Mouse (Mus musculus) left cerebral cortex, adult 2 months (tissue): ENCODE data around the gene Txk. TPM values are rescaled to one million over a fixed set of nuclear protein-coding genes. Genes with fewer than 3 reads are reported as not detected.

Experiments used
- DNase-seq, 2 experiments: peaks; one replicate each; pipeline ENCODE4 v3.0.0; 2021 to 2022; ENCODE audit warnings: low spot score in 2 of 2, mixed read lengths in 1 of 2; ENCODE audit errors: extremely low spot score in 1 of 2
- H3K27ac ChIP-seq: fragments of 200-600 bp; 2 replicates; pipeline ENCODE4 v1.8.1; 2022
- H3K4me3 ChIP-seq: fragments of 200-600 bp; 2 replicates; pipeline ENCODE4 v1.8.1; 2022
- CTCF ChIP-seq: fragments of 200-600 bp; IDR thresholded peaks from 2 replicates; pipeline ENCODE4 v1.8.1; 2022; ENCODE audit warnings: antibody characterized with exemption, mild to moderate bottlenecking, moderate library complexity
- intact Hi-C: fragments of 180-260 bp; cut with DNase I; formaldehyde crosslinking; loops from one replicate; pipeline ENCODE4 v1.15.1; 2025
- total RNA-seq, 2 experiments: library from RNA; stranded (reverse); gene quantifications; 2 replicates each; pipeline ENCODE4 v1.2.3; 2021

Gene Txk
- total RNA-seq, 2 experiments from 2014 or later = 0.26 to 0.66 TPM

DNA sequence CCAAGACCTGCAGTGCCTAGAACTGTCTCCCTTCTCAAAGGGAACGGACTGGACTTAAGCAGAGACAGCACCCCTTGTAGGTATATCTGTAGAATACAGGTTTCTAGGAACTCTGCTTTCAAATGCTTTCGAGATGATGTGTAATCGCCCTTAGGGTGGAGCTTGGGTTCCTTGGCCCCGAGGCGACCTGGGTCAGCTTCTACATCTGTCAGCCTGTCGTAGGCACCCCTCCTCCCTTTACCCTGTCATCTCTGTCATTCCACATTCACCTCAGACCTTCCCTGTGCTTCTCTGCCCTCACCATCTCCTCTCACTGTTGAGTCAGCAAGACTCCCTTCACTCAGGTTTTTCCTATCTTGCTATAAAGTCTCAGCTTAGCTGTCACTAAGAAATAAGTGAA, 17.3 kb upstream of the Txk start:
- Histone ChIP-seq H3K4me3 (no peak overlapping the region), H3K27ac (no peak overlapping the region)
- TF ChIP-seq CTCF = no peak
- no peak for DNase-seq
- intact Hi-C loops = no loop called here

DNA sequence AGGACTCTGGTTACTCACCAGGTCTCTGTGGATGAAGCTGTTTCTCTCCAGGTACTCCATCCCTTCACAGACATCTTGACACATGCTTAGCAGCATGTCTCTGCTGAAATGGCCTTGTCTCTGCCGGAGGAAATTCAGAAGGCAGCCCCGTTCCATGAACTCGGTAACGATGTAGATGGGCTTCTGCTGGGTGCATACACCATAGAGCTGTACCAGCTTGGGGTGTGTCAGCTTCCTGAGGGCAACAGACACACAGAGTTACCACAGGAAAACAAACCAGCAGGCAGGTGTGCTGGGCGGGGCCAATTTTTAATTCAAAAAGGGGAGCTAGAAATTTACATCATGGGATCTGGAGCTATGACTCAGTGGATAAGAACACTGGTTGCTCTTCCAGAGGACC, 11.0 kb upstream of the Txk start:
- Histone ChIP-seq H3K4me3 (no peak overlapping the region), H3K27ac (no peak overlapping the region)
- no peak for DNase-seq
- TF ChIP-seq CTCF = no peak
- intact Hi-C loops = no loop called here

DNA sequence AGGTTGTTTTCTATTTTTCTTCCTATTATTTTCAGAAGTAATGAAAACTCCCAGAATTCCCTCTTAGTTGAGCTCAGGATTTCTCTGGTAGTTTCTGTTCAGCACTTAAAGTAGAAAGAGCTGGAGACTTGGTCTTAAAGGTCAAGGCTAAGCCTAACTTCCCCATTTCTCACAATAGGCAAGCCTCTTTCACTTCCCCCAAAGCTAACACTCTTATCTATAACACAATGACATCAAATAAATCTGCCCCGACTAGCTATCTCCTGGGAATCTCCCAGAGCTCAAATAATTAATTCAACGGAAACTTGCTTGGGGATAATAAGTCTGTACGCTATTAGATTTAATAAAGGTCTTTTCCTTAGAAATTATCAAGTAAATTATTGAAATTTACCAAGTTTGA, 10.4 kb upstream of the Txk start:
- Histone ChIP-seq H3K27ac (no peak overlapping the region), H3K4me3 (no peak overlapping the region)
- no peak for TF ChIP-seq CTCF
- intact Hi-C loops = no loop called here
- no peak for DNase-seq

DNA sequence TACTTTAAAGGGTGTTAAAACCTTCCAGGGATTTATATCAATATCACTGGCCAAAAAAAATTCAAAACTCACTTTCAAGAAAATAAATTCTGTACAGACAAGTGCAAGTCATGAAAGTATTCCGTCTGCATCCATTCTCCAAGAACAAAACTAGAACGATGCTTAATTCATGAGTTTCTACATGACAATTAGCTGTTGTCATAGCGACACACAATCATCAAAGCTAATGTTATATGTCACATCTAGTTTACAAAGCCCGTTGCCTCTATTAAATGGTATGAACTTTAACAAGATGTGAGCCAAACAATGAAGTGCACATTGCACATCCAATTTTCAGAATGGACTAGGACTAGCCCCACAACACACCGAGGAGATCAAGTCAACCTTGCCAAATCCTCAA, 9.2 kb upstream of the Txk start:
- Histone ChIP-seq H3K27ac (no peak overlapping the region), H3K4me3 (no peak overlapping the region)
- intact Hi-C loops = no loop called here
- TF ChIP-seq CTCF = no peak
- no peak for DNase-seq

DNA sequence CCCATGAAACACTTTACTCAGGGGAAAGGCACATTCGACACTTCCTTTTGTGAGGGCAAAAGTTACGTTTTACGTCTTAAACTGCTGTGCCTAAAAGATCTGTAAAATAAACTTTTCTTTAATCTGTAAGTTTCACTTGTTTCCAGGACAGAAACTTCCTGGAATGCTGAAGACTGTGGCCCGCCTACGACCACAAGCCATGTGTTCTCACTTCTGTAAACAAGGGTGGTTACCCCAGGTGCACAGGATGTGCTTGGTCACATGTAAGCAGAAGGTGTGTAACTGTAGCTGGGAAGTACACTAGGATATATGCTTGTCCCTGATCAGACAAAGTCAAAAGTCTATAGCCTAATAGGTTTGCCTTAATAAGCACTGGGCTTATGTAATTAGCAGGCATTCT, 8.7 kb upstream of the Txk start:
- Histone ChIP-seq H3K27ac (no peak overlapping the region), H3K4me3 (no peak overlapping the region)
- intact Hi-C loops = no loop called here
- TF ChIP-seq CTCF = no peak
- DNase-seq = no peak

DNA sequence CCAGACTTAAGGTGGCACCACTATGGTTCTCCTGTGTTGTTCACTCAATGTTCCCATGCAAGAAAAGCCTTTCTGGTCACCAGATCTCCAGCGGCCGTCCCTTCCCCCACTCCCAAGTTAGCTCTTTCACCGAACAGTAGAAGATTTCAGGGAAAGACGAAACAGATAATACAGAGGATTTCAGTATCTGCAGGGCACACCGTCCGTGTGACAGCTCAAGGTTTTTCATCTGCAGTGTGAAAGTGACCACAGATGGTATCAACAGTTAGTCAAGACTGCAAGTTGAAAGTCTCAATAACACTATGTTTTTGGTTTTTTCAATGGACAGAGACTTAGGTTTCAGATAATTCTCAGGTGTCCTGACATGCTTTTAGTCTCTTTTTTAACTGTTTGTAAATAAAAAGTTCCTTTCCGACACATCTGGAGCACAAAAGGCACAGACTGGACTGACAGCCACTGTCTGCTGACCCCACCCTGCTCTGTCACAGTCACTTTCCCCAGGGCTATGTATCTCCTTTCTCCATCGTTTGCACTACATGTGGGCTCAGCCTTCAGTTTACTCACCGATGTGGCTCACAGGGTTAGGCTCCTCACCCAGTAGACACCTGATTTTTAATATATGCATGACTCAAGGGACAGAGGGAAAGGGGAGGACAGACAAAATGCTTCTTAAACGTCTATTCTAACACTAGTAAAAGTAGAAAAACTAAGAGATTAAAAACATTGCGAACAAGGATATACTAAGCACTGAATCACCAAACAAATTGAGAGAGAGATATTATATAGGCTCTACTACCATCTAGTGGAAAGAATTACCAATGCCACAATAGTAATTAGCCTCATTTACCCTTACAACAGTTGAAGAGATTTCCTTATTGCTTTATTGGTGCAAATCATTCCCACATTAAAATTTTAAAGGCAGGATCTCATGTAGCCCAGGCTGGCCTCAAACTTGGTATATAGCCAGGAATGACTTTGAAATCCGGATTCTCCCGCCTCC, 6.6 kb upstream of the Txk start:
- H3K27ac ChIP-seq = no peak overlapping the region
- TF ChIP-seq CTCF = peak; percentile 64
- intact Hi-C loops = loop anchor here (2.0 to 5.0 kb wide), 5 partner anchors 47 to 587 kb away; partner anchors contain the start of gene Nfxl1
- no peak overlapping the region for H3K4me3 ChIP-seq
- DNase-seq = no peak

DNA sequence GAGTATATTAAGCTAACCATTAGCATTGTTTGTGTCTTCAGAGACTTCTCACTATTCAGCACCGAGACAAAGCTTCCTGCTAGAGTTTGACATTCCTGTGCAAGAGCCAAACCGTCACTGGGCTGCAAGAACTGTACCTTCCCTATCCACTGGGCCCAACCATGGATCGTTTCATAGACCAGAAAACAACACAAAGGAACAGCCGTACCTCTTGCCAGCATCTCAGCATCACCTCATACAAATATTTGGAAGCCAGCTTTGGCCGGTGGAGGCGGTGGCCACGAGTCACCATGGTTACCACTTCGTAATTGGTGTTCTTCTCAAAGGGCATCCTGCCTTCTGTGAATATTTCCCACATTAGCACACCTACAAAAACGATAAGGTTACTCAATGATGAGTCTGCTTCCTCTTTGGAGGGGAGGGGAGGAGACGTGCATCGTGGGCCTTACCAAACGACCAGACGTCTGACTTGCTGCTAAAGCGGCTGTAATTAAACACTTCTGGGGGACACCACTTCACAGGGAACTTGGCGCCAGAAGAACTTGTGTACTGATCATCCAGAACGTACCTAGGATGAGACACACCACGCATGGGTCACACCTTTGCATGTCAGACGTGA, 4.7 kb upstream of the Txk start:
- intact Hi-C loops = loop anchor here (5.0 kb wide), 3 partner anchors 45 to 585 kb away; partner anchors contain the start of gene Nfxl1
- DNase-seq = no peak
- H3K27ac ChIP-seq = no peak overlapping the region
- no peak overlapping the region for H3K4me3 ChIP-seq
- no peak for TF ChIP-seq CTCF

DNA sequence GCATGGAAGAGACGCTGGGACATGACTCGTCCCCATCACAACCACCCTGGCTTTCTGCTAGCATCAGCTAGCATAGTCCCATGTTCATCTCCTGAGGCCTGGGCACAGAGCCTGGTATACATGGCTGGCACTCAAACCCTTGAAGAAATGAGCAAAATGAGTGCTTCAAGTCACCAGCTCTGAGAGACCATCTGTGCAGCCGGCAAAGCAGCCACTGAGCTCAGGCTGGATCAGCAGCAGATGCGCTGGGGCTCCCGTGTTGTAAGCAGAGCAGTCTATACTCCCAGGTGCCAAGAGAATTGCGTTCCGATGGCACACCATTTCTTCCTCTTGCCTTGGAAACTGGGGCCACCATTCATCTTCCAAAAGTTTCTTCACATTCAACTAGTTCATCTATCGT, 3.4 kb upstream of the Txk start:
- H3K4me3 ChIP-seq = no peak overlapping the region
- DNase-seq = peak; percentile 17 to 36
- intact Hi-C loops = loop anchor here (5.0 kb wide), 3 partner anchors 44 to 584 kb away; partner anchors contain the start of gene Nfxl1
- no peak overlapping the region for H3K27ac ChIP-seq
- no peak for TF ChIP-seq CTCF

DNA sequence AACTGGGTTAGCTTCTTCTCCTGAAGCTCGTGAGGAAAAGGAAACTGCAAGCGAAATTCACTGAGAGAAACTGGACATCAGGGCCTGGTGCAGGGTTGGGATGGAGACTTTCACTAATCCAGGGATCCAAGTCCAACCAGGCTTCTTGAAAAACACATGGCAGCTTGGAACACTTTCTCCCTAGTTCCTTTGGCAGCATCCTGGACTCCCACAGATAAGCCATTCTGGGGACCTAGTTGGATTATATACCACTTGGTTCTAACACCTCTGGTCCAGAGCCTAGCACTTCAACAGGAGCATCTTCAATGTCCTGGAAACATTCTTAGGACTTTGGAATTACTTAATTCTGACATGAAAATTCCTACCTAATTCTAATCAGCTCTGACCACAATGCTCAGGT, 2.5 kb upstream of the Txk start:
- no peak for DNase-seq
- intact Hi-C loops = loop anchor here (5.0 kb wide), 3 partner anchors 43 to 583 kb away; partner anchors contain the start of gene Nfxl1
- H3K27ac ChIP-seq = no peak overlapping the region

DNA sequence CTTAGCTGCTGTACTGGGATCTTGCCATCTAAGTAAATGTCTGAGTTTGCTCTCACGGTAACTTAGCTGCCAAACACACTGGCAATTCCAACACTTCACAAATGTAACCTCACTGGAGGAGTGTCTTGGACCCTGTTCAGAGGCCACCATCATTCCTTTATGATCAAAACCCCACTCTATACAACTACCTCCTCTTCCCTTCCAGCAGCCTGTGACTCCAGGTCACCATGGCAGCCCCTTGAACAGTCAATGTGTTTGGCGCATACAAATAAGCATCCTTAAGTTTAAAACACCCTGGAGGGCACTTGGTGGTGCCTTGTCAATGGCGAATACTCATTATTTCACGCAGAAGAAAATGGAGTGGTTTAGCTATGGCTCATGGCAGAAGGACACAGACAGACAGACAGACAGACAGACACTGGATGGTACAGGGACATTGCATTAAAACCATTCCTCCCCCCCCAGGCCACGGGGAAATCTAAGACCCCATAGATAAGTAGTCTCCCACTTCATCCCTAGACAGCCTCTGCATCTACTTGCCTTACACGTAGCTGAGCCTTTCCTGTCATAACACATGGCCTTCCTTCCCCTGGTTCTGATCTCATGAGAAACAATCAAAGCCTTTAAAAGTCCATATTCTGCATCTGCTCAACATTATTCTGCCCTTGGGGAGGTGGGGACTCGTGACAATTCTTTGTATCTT, 1.4 kb downstream of the Txk start:
- intact Hi-C loops = no loop called here
- Histone ChIP-seq H3K4me3 (no peak overlapping the region), H3K27ac (no peak overlapping the region)
- no peak for TF ChIP-seq CTCF
- DNase-seq = no peak

More for the DNA sequence above, 2.5 kb upstream of the Txk start:
- no peak for TF ChIP-seq CTCF
- H3K4me3 ChIP-seq = no peak overlapping the region

DNA sequence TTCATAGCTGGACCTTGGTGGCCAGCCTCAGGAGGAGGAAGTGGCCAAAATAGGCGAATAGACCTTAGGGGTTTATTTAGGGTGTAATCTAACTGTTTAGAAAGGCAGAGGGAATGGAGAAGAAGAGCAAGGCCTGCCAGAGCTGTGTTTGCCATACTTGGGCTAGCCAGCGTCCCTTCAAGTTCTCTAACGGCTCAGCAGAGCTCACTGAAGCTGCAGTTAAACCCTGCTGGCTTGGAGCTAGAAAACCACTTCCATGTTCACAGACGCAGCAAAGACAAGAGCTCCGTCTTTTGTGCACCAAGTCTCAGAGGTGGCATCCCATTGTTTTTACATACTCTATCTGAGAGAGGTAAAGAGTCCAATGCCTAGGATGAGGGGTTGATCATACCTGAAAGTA, 2.4 kb downstream of the Txk start:
- intact Hi-C loops = no loop called here
- no peak for TF ChIP-seq CTCF
- DNase-seq = no peak
- Histone ChIP-seq H3K4me3 (no peak overlapping the region), H3K27ac (no peak overlapping the region)
